Mouse (Mus musculus): ENCODE results near the gene Sec24b. TPM values are rescaled to one million over a fixed set of nuclear protein-coding genes. Genes with fewer than 3 reads are reported as not detected.

The Sec24b gene
- total RNA-seq, 2 experiments from 2014 or later: 28.4 to 35.1 TPM

- DNase-seq: no peak
- intact Hi-C loops (cut with DNase I): no loop called here
Measured at GRCm38 (mm10) chr3:129937848-129938247, 123.5 kb downstream of the Sec24b start.

GRCm38 (mm10) chr3:129936561-129936960 lies 124.8 kb downstream of the Sec24b start:
- DNase-seq: no peak
- intact Hi-C loops (cut with DNase I): no loop called here

Other genes starting within 250 kb of the Sec24b start
- gene Rrh, start 239.0 kb downstream of the Sec24b start, total RNA-seq (2021): not detected
- gene Gar1, start 230.2 kb downstream of the Sec24b start, total RNA-seq (2021): 10 to 100 TPM; 13.8 to 21.3 TPM
- gene Cfi, start 225.7 kb downstream of the Sec24b start, total RNA-seq (2021): 1 to 10 TPM in 1 of 2 experiments, under 1 TPM in 1; 0.92 to 1.1 TPM
- 10 to 100 TPM; 41.2 to 53.0 TPM for gene Pla2g12a, start 182.9 kb downstream of the Sec24b start, total RNA-seq (2021)
- gene Casp6, start 160.1 kb downstream of the Sec24b start, total RNA-seq (2021): 10 to 100 TPM; 12.5 to 13.6 TPM
- 1 to 10 TPM; 2.4 to 2.7 TPM for gene Mcub, start 91.3 kb downstream of the Sec24b start, total RNA-seq (2021)
- under 1 TPM; 0.16 to 0.33 TPM for gene Col25a1, start 69.9 kb upstream of the Sec24b start, total RNA-seq (2021)